Mouse (Mus musculus) naive thymus-derived CD4-positive, alpha-beta T cell, adult 5 months (primary cell): Measurements from ENCODE around the gene Zfp866. TPM values are rescaled to one million over a fixed set of nuclear protein-coding genes. Genes with fewer than 3 reads are reported as not detected.

ENCODE experiments used
- polyA plus RNA-seq: library from polyadenylated mRNA; unstranded; fragments of 100-300 nt; shearing (Covaris generic); gene quantifications from one replicate; pipeline ENCODE4 v1.2.1, GENCODE M21; 2017

Zfp866 gene
- polyA plus RNA-seq, result 30.1 TPM

GRCm38 (mm10) chr8:69790773-69791367, at the start of gene Zfp866, which contains the start of gene Atp13a1:
Gene Zfp866 (minus strand): TSS chr8:69791178.
Gene Atp13a1 (plus strand): TSS chr8:69791163.

GRCm38 (mm10) chr8:69832298-69832853, 41.4 kb upstream of the Zfp866 start, which contains the start of gene Pbx4:
Gene Pbx4 (plus strand): TSS chr8:69832491.

GRCm38 (mm10) chr8:69822386-69823191, 31.6 kb upstream of the Zfp866 start, which contains the start of gene Lpar2:
Gene Lpar2 (plus strand): TSS chr8:69822429.

GRCm38 (mm10) chr8:69808094-69808863, 17.3 kb upstream of the Zfp866 start, which contains the start of gene Gmip:
Gene Gmip (plus strand): TSS chr8:69808679.

GRCm38 (mm10) chr8:69774503-69775148, 16.4 kb downstream of the Zfp866 start, which contains the start of gene Gm20422:
Gene Gm20422 (minus strand): TSS chr8:69774886.

GRCm38 (mm10) chr8:69749544-69750454, 41.2 kb downstream of the Zfp866 start, which contains the start of gene Zfp963:
Gene Zfp963 (minus strand): TSS chr8:69749970.

Other genes with a start within 250 kb of the Zfp866 start
- gene Zfp868, start 165.6 kb downstream of the Zfp866 start, polyA plus RNA-seq, result 47.5 TPM
- gene Zfp964, start 136.7 kb downstream of the Zfp866 start, polyA plus RNA-seq, result 0.16 TPM
- gene Zfp869, start 80.5 kb downstream of the Zfp866 start, polyA plus RNA-seq, result 104 TPM
- 7.9 TPM for gene Zfp963, start 41.2 kb downstream of the Zfp866 start, polyA plus RNA-seq
- 1.2 TPM for gene Gm20422, start 16.3 kb downstream of the Zfp866 start, polyA plus RNA-seq
- 109 TPM for gene Atp13a1, start within 50 bp of the Zfp866 start, polyA plus RNA-seq
- gene Gmip, start 17.5 kb upstream of the Zfp866 start, polyA plus RNA-seq, result 168 TPM
- 0.06 TPM for gene Lpar2, start 31.3 kb upstream of the Zfp866 start, polyA plus RNA-seq
- 7.5 TPM for gene Pbx4, start 41.3 kb upstream of the Zfp866 start, polyA plus RNA-seq
- not detected for gene Cilp2, start 96.5 kb upstream of the Zfp866 start, polyA plus RNA-seq
- 1.3 TPM for gene Tssk6, start 111.0 kb upstream of the Zfp866 start, polyA plus RNA-seq
- gene Ndufa13, start 111.4 kb upstream of the Zfp866 start, polyA plus RNA-seq, result 80.1 TPM
- 1.7 TPM for gene Yjefn3, start 111.5 kb upstream of the Zfp866 start, polyA plus RNA-seq
- 116 TPM for gene Gatad2a, start 205.2 kb upstream of the Zfp866 start, polyA plus RNA-seq